Mouse (Mus musculus) forebrain, embryonic 15.5 days (tissue): ENCODE measurements around the gene Hoxd10. TPM values are rescaled to one million over a fixed set of nuclear protein-coding genes. Genes with fewer than 3 reads are reported as not detected.

ENCODE experiments used
- ATAC-seq: fragments of 200-750 bp; cut with Nextera tagmentation; replicated peaks from 2 replicates; pipeline ENCODE4 v1.8.0; 2017; ENCODE audit warnings: mild to moderate bottlenecking, moderate TSS enrichment, moderate library complexity
- H3K27ac ChIP-seq: fragments of 300-500 bp; sonication (generic); replicated peaks from 2 replicates; pipeline ENCODE4 v1.5.1; 2015; ENCODE audit warnings: mild to moderate bottlenecking, inconsistent platforms
- H3K27me3 ChIP-seq: fragments of 300-500 bp; sonication (generic); 2 replicates; pipeline ENCODE4 v1.6.1; 2015; ENCODE audit warnings: inconsistent platforms
- H3K36me3 ChIP-seq: fragments of 300-500 bp; sonication (generic); 2 replicates; pipeline ENCODE4 v1.6.1; 2015; ENCODE audit warnings: mild to moderate bottlenecking, inconsistent platforms
- H3K4me1 ChIP-seq: fragments of 300-500 bp; sonication (generic); 2 replicates; pipeline ENCODE4 v1.6.1; 2015; ENCODE audit warnings: inconsistent platforms
- H3K4me2 ChIP-seq: fragments of 300-500 bp; sonication (generic); replicated peaks from 2 replicates; pipeline ENCODE4 v1.6.1; 2015; ENCODE audit warnings: mild to moderate bottlenecking, inconsistent platforms
- H3K4me3 ChIP-seq: fragments of 300-500 bp; sonication (generic); 2 replicates; pipeline ENCODE4 v1.5.1; 2015; ENCODE audit warnings: mild to moderate bottlenecking, inconsistent platforms
- H3K9ac ChIP-seq: fragments of 300-500 bp; sonication (generic); replicated peaks from 2 replicates; pipeline ENCODE4 v1.6.1; 2015; ENCODE audit warnings: mild to moderate bottlenecking, inconsistent platforms
- H3K9me3 ChIP-seq: fragments of 300-500 bp; sonication (generic); 2 replicates; pipeline ENCODE4 v1.6.1; 2016; ENCODE audit warnings: inconsistent platforms
- WGBS: fragments of 180-500 bp; shearing (Covaris S2); methylation state at CpG from one replicate; pipeline ENCODE4 v1.1.7; 2015; ENCODE audit warnings: mixed read lengths; 5-methylcytosine and 5-hydroxymethylcytosine counted together
- polyA plus RNA-seq: library from polyadenylated mRNA; unstranded; fragments of >200 nt; fragmentation: Nextera tagmentation; extraction: Ambion mirVana; gene quantifications from 2 replicates; pipeline ENCODE4 v1.2.1, GENCODE M21; 2015

Gene Hoxd10
- polyA plus RNA-seq, 1 experiment from 2014 or later: not detected

- Histone ChIP-seq H3K4me3 (peak overlapping the region; percentile 21), H3K9ac (no peak overlapping the region), H3K9me3 (no peaks in the 10 kb centered on the region), H3K4me2 (peak overlapping the region; percentile 48), H3K27me3 (peaks cover 96% of the 10 kb centered on the region), H3K4me1 (peaks cover 17% of the 10 kb centered on the region), H3K36me3 (no peaks in the 10 kb centered on the region), H3K27ac (no peak overlapping the region)
- no peak; the same call in 1 of the 2 replicates for ATAC-seq
- 1% methylated on average over 60 of the region's 74 CpGs for WGBS
Measured at GRCm38 (mm10) chr2:74668370-74669229, 23.1 kb upstream of the Hoxd10 start.

GRCm38 (mm10) chr2:74669230-74669578 is 22.5 kb upstream of the Hoxd10 start:
- no peak for ATAC-seq
- Histone ChIP-seq H3K27ac (no peak overlapping the region), H3K9me3 (no peaks in the 10 kb centered on the region), H3K4me3 (no peak overlapping the region), H3K9ac (no peak overlapping the region), H3K36me3 (no peaks in the 10 kb centered on the region), H3K4me1 (peaks cover 17% of the 10 kb centered on the region), H3K27me3 (peaks cover 96% of the 10 kb centered on the region), H3K4me2 (no peak overlapping the region)
- 4% methylated on average over 3 of the region's 3 CpGs for WGBS

- peaks cover 96% of the 10 kb centered on the region for H3K27me3 ChIP-seq
- H3K4me1 ChIP-seq: peaks cover 17% of the 10 kb centered on the region
- no peak overlapping the region for H3K4me2 ChIP-seq
- no peaks in the 10 kb centered on the region for H3K36me3 ChIP-seq
- H3K4me3 ChIP-seq: no peak overlapping the region
- WGBS: under 1% methylated on average over 14 of the region's 14 CpGs
- no peak for ATAC-seq
- H3K9me3 ChIP-seq: no peaks in the 10 kb centered on the region
- no peak overlapping the region for H3K27ac ChIP-seq
- no peak overlapping the region for H3K9ac ChIP-seq
Measured at GRCm38 (mm10) chr2:74669650-74670235, 22.0 kb upstream of the Hoxd10 start.

DNA sequence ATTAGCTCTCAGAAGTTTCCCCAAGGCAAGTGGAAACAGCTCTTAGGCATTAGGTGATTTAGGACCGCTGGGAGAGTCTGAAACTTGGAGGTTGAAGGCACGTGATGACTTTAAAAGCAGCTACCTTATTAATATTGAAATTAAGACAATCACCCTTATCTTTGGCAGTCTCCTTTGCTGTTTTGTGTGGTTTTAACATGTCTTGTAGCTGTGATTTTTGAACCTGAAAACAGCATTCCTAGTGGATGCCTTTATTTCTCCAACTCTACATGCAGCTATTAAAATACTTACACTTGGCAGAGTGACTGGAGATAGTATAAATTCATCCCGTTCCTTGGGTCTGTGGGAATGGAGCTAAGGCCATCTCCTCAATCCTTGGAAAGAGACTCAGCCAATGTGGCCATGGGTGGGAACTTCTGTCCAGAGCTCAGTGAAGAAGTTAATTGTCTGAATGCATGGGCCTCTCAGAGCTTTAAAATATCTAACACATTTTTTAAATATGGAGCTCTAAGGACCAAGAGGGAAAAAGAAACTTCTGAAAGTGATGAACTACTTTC is 21.0 kb upstream of the Hoxd10 start:
- Histone ChIP-seq H3K4me2 (no peak overlapping the region), H3K27me3 (peaks cover 97% of the 10 kb centered on the region), H3K9me3 (no peaks in the 10 kb centered on the region), H3K27ac (no peak overlapping the region), H3K4me1 (peaks cover 17% of the 10 kb centered on the region), H3K9ac (no peak overlapping the region), H3K36me3 (no peaks in the 10 kb centered on the region), H3K4me3 (no peak overlapping the region)
- 1% methylated on average over 3 of the region's 3 CpGs for WGBS
- ATAC-seq: no peak

DNA sequence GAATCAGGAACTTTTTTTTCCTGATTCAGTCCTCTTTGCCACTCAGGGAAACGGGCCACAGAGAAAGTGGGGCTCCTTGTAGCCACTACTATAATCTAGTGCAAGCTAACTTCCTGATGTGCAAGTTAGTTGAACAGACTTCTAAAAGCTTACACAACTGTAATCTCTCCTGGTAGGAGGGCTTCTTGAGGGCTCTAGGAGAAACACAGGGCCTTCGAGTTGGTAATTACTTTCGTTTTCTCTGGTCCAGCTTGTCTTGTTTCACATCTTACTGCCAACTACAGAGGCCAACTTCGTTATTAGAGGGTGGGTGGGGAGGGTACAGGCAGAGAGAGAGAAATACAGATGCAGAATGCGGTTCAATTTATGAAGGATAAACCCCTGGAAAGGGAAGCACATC is 19.9 kb upstream of the Hoxd10 start:
- Histone ChIP-seq H3K4me1 (peaks cover 17% of the 10 kb centered on the region), H3K27ac (no peak overlapping the region), H3K9ac (no peak overlapping the region), H3K9me3 (no peaks in the 10 kb centered on the region), H3K4me3 (no peak overlapping the region), H3K36me3 (no peaks in the 10 kb centered on the region), H3K27me3 (peaks cover 99% of the 10 kb centered on the region), H3K4me2 (no peak overlapping the region)
- 6% methylated on average over 5 of the region's 5 CpGs for WGBS
- ATAC-seq: no peak

- Histone ChIP-seq H3K36me3 (no peaks in the 10 kb centered on the region), H3K9me3 (no peaks in the 10 kb centered on the region), H3K27ac (no peak overlapping the region), H3K4me3 (peak overlapping the region; percentile 27), H3K9ac (no peak overlapping the region), H3K4me2 (peak overlapping the region; percentile 39), H3K4me1 (peaks cover 16% of the 10 kb centered on the region), H3K27me3 (peaks cover 99% of the 10 kb centered on the region)
- ATAC-seq: peak; percentile 55; the same call in 1 of the 2 replicates
- 2% methylated on average over 40 of the region's 40 CpGs for WGBS
Measured at GRCm38 (mm10) chr2:74672481-74673362, 19.0 kb upstream of the Hoxd10 start.

DNA sequence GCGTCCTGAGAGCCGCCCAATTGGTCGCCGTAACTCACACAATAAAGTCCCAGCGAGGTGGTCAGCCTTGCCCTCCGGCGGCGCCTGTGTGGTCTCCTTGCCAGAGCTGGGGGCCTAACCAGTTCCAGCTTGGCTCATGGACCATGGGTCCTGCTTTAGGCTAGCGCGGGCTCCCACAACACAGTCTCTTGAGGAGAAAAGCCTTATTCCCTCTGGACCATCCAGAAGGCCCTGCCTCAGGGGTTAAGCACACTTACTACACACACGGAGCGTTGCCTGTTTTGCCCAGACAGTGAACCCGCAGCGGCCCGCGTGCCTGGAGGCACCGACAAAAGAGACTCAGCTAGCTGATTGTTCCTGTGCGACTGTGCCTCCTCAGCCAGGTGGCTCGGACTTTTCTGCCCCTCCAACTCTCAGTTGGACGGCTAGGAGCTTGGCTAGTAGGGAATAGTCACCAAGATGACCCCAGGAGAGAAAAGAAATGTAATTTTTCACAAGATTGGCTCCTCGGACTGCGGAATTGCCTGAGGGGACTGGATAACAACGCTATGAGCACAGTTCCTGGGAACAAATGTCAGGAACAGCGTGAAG is 17.8 kb upstream of the Hoxd10 start:
- 2% methylated on average over 24 of the region's 24 CpGs for WGBS
- no peak for ATAC-seq

DNA sequence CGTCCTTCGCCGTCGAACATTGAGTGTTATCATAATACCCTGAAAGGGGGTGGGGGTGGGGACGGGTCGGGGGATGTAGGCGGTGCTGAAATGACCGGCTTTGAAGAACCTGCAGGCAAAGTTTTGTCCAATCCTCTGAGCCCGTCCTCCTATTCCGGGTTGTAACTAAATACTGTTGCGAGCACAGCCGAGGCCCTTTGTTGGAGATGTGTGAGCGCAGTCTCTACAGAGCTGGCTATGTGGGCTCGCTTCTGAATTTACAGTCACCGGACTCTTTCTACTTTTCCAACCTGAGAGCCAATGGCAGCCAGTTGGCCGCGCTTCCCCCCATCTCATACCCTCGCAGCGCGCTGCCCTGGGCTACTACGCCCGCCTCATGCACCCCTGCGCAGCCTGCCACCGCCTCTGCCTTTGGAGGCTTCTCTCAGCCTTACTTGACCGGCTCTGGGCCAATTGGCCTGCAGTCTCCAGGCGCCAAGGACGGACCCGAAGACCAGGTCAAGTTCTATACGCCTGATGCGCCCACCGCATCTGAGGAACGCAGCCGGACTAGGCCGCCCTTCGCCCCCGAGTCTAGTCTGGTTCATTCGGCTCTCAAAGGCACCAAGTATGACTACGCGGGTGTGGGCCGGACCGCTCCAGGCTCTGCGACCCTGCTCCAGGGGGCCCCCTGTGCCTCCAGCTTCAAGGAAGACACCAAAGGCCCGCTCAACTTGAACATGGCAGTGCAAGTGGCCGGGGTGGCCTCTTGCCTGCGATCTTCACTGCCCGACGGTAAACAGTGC is 16.7 kb upstream of the Hoxd10 start, which contains the start of gene Hoxd12:
TSS of gene Hoxd12 (plus strand) at position 133 of the 785 bp plus-strand sequence.
- Histone ChIP-seq H3K36me3 (no peaks in the 10 kb centered on the region), H3K27me3 (peaks cover 99% of the 10 kb centered on the region), H3K9me3 (no peaks in the 10 kb centered on the region), H3K9ac (no peak within 1 kb of the TSS), H3K4me1 (peaks cover 8% of the 10 kb centered on the region; the same call in 1 of the 2 replicates), H3K4me2 (no peak within 1 kb of the TSS), H3K4me3 (no peak within 1 kb of the TSS), H3K27ac (no peak within 1 kb of the TSS)
- 2% methylated on average over 47 of the region's 47 CpGs for WGBS
- no peak for ATAC-seq

More for the DNA sequence above, 17.8 kb upstream of the Hoxd10 start:
- Histone ChIP-seq H3K9me3 (no peaks in the 10 kb centered on the region), H3K27me3 (peaks cover 99% of the 10 kb centered on the region), H3K36me3 (no peaks in the 10 kb centered on the region), H3K4me3 (no peak overlapping the region), H3K4me1 (peaks cover 5% of the 10 kb centered on the region; the same call in 1 of the 2 replicates), H3K27ac (no peak overlapping the region), H3K4me2 (no peak overlapping the region), H3K9ac (no peak overlapping the region)

DNA sequence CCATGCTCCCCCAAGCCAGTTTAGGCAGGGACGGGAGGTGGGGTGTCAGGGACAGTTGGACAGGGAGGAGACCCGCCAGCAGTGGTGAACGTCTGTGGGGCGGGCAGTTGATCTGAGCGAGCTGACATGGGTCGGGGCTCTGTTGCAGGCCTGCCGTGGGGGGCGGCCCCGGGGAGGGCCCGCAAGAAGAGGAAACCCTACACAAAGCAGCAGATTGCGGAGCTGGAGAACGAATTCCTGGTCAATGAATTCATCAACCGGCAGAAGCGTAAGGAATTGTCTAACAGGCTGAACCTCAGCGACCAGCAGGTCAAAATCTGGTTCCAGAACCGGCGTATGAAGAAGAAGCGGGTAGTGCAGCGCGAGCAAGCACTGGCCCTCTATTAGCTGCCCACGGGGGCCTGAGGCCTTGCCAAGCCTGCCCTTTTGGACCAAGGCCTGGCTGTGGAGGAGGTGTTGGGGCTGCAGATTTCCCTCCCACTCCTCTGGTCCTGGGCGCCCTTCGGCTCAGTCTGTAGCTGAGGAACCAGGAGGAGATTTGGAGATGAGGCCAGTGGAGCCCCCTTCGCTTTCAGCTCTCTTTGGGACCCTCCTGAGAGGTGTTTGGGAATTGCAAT is 15.9 kb upstream of the Hoxd10 start:
- peaks cover 99% of the 10 kb centered on the region for H3K27me3 ChIP-seq
- no peak overlapping the region for H3K9ac ChIP-seq
- no peaks in the 10 kb centered on the region for H3K36me3 ChIP-seq
- no peak overlapping the region for H3K4me3 ChIP-seq
- peaks cover 8% of the 10 kb centered on the region; the same call in 1 of the 2 replicates for H3K4me1 ChIP-seq
- no peak overlapping the region for H3K27ac ChIP-seq
- no peak for ATAC-seq
- H3K4me2 ChIP-seq: no peak overlapping the region
- H3K9me3 ChIP-seq: no peaks in the 10 kb centered on the region
- 5% methylated on average over 24 of the region's 24 CpGs for WGBS

DNA sequence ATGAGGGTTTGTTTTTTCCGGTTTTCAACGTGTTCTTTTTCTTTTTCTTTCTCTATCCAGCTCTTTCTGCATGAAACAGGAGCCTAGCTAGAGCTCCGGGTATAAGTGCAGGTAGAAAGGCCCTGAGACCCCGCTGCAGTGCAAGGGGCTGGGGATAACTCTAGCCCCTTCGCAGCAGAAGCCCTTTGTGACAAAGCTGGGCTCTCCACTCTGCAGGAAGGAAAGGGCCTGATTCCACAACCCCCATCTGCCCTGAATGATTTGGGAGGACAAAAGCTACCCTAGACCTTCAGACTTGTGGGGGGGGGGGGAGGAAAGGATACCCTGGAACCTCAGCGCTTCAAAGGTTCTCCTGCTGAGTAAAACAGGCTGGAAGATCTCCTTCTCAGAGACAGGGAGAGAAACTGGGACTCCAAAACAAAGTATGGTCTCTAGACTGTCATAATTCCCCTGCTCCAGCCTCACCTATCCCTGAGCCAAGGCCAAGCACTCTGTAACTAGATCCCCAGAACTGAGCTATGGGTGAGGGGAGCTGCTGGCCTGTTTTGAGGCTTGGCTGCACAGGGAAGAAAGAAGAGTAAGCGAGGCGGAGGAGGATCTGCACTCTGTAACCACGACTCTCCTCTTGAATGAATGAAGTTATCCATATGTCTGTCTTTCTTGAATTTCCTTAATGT is 15.2 kb upstream of the Hoxd10 start:
- WGBS: 3% methylated on average over 9 of the region's 9 CpGs
- H3K36me3 ChIP-seq: no peaks in the 10 kb centered on the region
- H3K9ac ChIP-seq: no peak overlapping the region
- H3K27me3 ChIP-seq: peaks cover 99% of the 10 kb centered on the region
- no peak for ATAC-seq
- H3K4me2 ChIP-seq: no peak overlapping the region
- H3K9me3 ChIP-seq: no peaks in the 10 kb centered on the region
- H3K4me3 ChIP-seq: no peak overlapping the region
- H3K4me1 ChIP-seq: peaks cover 8% of the 10 kb centered on the region; the same call in 1 of the 2 replicates
- no peak overlapping the region for H3K27ac ChIP-seq
